In genomic region chr4:148896125-148896524, GRCm38 (mm10) we compare ENCODE assay signal across 18 mouse cellular contexts.
"Had no signal": no experiment of that assay in that cellular context is flagged by ENCODE, and none has a peak within 500 bp of the region (broad histone marks: within the 10 kb centered on the region; RNA-seq: fewer than 3 reads in every experiment).

No protein-coding gene starts in this region.

- DNase-seq: kidney, adult 18-20 months; layer of hippocampus, adult 9-11 months; liver, embryonic 13.5 days; lung, adult 2 months; lung, postnatal 14 days; right cerebral cortex, adult 18-20 months; right cerebral cortex, postnatal 14 days; right cerebral cortex, postnatal 4 days; thymus, adult 2 months; thymus, postnatal 14 days; thymus, postnatal 4 days had no signal

- H3K36me3 ChIP-seq: intestine, embryonic 15.5 days; liver, embryonic 13.5 days; midbrain, embryonic 12.5 days; midbrain, embryonic 15.5 days; neural tube, embryonic 12.5 days; neural tube, embryonic 15.5 days had no signal

- H3K4me2 ChIP-seq: intestine, embryonic 15.5 days; liver, embryonic 13.5 days; midbrain, embryonic 12.5 days; midbrain, embryonic 15.5 days; neural tube, embryonic 12.5 days; neural tube, embryonic 15.5 days had no signal

- H3K9me3 ChIP-seq: intestine, embryonic 15.5 days; liver, embryonic 13.5 days; midbrain, embryonic 12.5 days; midbrain, embryonic 15.5 days; neural tube, embryonic 12.5 days; neural tube, embryonic 15.5 days had no signal

- H3K9ac ChIP-seq: intestine, embryonic 15.5 days; liver, embryonic 13.5 days; midbrain, embryonic 12.5 days; midbrain, embryonic 15.5 days; neural tube, embryonic 12.5 days; neural tube, embryonic 15.5 days had no signal

- ATAC-seq: intestine, embryonic 15.5 days; midbrain, embryonic 15.5 days had no signal

- H3K4me3 ChIP-seq: intestine, embryonic 15.5 days; layer of hippocampus, adult 2 months; liver, embryonic 13.5 days; midbrain, embryonic 12.5 days; midbrain, embryonic 15.5 days; neural tube, embryonic 12.5 days; neural tube, embryonic 15.5 days had no signal

- H3K27ac ChIP-seq: intestine, embryonic 15.5 days; layer of hippocampus, adult 2 months; liver, embryonic 13.5 days; macrophage; midbrain, embryonic 12.5 days; midbrain, embryonic 15.5 days; neural tube, embryonic 12.5 days; neural tube, embryonic 15.5 days had no signal
